Mouse (Mus musculus): Measurements from ENCODE around the gene Alx3.

Gene Alx3

DNA sequence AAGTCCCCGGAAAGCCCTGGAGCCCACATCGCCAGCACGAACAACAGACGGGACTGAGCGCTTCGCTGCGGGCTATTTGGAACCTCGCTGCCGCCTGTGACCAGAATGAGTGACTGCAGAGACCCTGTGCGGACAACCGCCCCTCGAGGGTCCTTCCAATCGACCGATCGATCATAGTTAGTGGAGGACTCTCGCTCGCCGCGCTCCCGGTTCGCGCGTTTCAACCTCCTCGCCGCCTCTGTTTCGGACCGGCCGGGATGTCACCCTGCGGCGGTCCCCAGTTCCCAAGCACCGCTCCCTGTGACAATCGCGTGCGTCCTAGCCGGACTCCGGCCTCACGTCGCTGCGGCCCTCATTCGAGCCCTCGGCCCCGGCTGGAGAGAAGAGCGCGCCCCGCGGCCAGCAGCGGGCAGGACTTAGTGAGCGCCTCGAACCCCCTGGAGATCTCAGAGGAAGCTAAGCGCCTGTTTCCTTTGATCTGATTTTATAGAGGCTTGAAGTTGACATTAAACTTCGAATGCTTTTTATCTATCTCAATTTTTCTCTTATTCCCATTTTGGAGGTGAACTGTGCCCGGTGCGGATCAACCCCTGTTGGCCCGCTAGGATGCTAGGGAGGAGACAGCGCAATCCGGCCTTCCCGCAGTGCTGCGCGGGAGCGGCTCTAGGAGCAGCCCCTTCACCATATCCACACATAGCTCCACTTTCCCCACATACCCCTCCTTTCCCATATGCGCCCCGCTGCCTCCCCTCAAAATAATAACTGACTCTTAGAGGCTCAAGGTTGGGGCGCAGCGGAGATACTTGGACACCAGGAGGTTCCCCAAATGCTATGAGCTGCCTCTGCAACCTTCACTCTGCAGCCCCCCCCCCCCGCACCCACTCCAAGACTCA is 11.7 kb upstream of the Alx3 start:
- DNase-seq (ENCODE audit: low spot score in 2 of 2): no peak

DNA sequence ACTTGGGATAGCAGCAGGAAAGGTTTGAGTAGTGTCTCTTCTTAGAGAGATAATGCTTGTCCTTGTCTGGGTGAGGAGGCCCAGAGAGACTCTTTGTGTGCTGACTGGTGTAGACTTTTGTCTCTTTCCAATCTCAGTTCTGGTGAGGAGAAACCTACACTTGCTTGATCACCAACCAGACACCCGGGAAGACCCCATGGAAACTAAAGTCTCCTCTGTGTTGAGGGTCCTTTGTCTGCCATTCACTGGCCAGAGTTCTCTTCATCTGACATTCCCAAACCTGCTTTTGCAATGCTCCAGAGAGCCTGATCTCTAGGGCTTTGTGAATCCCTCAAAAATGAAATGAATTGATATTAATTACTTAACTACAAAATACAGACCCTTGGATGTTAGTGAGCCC is 10.9 kb upstream of the Alx3 start:
- no peak for DNase-seq (ENCODE audit: low spot score in 2 of 2)

DNA sequence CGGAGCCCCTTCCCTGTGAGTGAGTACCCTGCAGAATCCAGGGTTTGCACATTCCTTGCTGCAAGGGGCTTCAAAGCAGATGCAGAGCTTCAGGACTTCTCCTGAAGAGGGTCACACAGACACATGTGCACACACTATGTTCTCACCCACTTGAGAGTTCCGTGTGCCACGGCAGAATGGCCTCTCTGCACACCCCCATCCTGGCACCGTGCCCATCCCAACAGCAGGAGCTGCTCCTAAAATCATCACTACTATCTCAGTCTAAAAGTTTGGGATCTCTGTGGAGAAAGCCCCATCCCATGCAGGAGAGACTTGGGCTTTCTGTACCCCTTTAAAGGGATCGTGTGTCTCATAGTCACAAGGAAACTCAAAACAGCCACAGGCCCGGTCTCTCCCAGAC is 8.3 kb upstream of the Alx3 start:
- DNase-seq (ENCODE audit: low spot score in 2 of 2): no peak

DNA sequence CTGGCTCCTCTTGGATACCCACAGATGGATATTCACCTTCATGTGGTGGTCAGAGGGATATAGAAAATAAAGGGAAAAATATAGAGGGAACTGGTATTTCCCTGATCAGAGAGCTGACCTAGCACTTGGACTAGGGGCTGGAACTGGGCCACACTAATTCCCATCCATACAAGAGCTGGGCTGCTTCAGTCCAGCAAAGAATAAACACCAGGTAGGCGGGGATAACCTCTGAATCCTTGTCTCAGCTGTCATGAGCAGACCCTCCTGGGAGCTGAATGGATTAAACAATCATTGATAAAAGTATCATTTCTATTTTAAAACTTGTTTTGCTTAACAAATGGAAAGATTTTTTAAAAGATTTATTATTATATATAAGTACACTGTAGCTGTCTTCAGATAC is 3.2 kb upstream of the Alx3 start:
- DNase-seq (ENCODE audit: low spot score in 2 of 2): no peak

DNA sequence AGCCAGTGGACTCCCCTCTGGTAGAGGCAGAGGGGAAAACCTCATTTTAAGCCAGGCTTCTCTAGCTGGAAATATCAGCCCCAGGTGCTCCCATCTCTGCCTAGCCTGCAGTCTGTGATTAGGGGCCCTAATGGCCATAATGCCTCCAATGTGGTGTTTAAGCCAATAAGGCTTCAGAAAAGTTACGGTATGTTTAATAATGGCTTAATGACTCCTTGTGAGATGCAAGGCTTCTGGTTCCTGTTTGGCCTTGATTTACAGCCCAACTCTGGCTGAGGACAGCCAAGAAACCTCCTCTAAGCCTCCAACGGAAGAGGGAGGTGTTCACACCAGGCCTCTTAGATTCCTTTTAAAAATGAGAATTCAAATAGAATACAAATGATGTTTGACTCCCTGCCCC is 1.2 kb upstream of the Alx3 start:
- DNase-seq (ENCODE audit: low spot score in 2 of 2): no peak

DNA sequence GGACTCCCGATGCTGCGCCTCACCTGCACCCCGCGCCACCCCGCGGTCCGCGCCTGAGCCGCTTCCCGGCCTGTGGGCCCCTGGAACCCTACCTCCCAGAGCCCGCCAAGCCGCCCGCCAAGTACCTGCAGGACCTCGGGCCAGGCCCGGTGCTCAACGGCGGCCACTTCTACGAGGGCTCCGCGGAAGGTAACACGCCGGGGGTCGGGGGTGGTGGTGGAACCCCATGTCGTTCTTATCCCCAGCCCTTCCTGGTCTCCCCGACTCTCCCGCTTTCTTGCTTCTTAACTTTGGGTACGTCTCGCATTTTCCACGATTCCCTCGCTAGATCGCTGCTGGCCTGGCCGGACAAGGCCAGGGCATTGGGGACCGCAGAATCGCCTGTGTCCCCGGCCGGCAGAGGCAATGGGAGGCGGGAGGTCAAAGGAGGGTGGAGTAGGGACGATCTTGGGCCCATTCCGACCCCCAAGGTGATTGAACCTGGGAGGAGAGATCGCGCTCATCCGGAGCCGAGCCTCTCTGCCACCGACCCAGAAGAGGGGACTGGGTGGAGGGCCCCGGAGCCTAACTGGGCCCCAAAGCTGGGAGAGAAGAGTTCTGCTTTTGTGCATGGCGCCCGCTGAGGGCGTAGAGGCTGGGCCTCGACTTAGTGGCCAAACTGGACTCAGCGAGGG is 570 bp downstream of the Alx3 start:
- DNase-seq (ENCODE audit: low spot score in 2 of 2): no peak

DNA sequence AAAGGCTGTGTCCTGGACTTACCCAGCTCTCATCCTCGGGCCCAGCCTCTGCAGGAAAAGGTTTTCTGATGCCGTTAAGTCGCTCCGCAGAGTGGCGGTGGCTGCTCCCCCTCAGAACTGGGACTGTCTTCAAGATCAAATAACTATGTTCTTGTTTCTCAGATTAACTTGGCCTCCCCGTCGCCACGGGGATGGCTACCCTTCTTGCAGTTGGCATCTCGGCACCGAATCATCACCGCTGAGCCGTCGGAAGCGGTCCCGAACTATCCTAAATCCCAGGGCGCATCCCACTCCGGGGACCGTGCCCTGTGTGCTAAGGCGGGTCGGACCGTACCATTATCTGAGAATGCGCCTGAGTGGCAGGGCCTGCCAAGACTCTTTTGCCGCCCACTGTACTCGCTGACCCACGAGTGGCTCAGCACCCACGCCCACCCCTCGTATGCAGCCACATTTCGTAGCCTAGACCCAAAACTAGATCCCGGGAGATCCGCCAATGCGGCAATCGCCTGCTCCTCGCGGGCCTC is 1.2 kb downstream of the Alx3 start:
- no peak for DNase-seq (ENCODE audit: low spot score in 2 of 2)

DNA sequence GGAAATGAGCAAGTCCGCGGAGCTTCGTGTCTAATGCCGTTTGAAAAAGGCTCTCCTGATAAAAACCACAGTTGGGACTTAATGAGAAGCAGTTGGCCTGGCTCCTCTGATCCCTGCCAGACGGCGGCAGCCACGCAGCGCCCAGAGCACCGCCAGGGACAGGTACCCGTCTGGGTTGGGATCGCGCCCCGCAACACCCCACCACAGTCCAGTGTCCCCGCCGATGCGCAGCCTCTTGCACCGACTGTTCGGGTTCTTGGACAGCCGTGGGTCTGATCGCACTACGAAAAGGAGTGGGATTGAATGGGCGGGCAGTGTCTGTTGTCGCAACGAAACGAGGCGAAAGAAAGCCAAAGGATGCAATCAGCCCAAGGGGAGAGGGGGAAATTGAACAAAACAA is 1.7 kb downstream of the Alx3 start:
- DNase-seq (ENCODE audit: low spot score in 2 of 2): no peak

GRCm38 (mm10) chr3:107597134-107597533 is 2.3 kb downstream of the Alx3 start:
- DNase-seq (ENCODE audit: low spot score in 2 of 2): no peak

- no peak for DNase-seq (ENCODE audit: low spot score in 2 of 2)
Observed at GRCm38 (mm10) chr3:107597586-107598389, 3.0 kb downstream of the Alx3 start.

DNA sequence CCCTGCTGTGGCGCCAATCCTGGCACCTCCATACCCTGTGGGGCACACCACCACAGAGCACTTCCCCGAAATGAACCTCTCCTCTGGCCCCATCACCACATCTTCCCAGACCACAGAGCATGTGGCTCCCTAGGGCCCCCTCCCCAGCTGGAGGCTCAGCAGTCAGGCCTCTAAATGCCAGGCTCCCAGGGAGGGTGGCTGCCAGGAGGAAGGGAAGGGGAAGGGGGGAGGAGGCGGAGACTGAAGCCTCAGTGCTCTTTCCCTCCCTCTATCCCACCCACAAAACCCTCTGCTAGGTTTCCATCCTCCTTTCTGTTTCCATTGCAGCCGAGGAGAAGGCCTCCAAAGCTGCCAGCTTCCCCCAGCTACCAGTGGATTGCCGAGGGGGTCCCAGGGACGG is 5.3 kb downstream of the Alx3 start:
- no peak for DNase-seq (ENCODE audit: low spot score in 2 of 2)

- DNase-seq (ENCODE audit: low spot score in 2 of 2): no peak
Observed at GRCm38 (mm10) chr3:107605304-107605703, 10.5 kb downstream of the Alx3 start.

- no peak for DNase-seq (ENCODE audit: low spot score in 2 of 2)
Observed at GRCm38 (mm10) chr3:107607221-107607620, 12.4 kb downstream of the Alx3 start.

- DNase-seq (ENCODE audit: low spot score in 2 of 2): no peak
Observed at GRCm38 (mm10) chr3:107608808-107609207, 14.0 kb downstream of the Alx3 start.

DNA sequence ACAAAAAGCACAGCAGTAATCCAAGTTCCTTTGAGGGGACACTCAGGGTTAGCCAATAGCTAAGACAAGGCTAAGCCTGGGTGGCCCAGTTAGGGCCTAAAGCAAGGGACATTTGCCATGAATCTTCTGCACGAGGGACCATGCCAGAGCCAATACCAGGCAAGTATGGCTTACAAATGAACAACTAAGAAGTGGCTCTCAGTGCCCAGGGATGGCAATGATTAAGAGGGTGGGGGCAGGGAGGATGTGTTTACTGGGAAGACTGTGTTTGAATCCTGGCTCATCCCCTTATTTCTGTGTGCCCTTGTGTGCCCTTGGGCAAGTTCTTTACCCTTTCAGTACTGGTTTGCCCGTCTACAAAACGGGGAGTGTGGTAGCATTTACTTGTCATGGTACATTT is 14.5 kb downstream of the Alx3 start:
- no peak for DNase-seq (ENCODE audit: low spot score in 2 of 2)

DNA sequence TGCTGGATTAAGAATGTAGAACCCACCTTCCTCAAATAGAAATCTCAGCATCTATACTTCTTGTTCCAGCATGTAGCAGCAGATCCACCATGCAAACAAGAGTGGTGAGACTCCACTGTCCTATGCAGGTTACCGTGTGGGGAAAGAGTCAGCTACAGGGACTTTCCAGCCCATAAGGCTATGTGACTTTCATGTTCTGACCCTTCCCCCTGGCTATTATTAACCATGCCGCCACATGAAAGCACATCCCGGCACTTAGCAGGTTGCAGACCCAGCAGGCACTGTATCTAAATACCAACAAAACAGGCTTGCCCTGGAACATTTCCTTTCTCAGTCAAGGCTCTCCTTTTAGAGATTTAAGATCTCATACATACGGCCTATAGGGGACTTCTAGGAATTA is 16.6 kb downstream of the Alx3 start:
- no peak for DNase-seq (ENCODE audit: low spot score in 2 of 2)

DNA sequence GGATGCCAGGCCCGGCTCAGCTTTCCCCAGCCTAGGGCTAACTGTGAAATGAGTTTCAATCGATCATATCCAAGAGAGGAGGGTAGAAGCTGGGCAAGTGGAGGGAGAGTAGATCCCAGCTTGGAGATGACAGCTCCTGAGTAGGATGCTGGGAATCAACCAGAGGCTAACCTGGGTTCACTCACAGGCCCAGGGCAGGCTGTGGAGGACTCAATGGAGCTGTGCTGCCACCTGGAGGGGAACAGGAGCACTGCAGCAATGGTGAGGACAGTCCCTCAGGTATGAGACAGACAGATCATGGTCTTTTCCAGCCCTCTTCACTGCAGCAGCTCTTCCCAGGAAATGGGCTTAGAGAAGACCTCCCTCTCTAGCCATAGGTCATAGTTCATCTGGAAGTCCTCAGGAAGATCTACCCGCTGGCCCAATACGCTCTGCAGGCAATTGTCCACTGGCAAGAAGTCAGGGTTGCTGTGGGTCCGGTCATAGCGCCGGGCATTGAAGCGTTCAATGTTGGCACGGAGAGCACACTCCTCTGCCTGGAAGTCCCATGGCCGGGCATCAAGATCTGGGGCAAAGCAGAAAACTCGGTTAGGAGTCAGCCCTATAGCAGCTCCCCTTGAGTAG is 18.2 kb downstream of the Alx3 start:
- DNase-seq (ENCODE audit: low spot score in 2 of 2): peak in 1 of 2 experiments; percentile 66

- no peak for DNase-seq (ENCODE audit: low spot score in 2 of 2)
Observed at GRCm38 (mm10) chr3:107617800-107618199, 23.0 kb downstream of the Alx3 start.

GRCm38 (mm10) chr3:107619911-107620310 is 25.1 kb downstream of the Alx3 start:
- no peak for DNase-seq (ENCODE audit: low spot score in 2 of 2)

DNA sequence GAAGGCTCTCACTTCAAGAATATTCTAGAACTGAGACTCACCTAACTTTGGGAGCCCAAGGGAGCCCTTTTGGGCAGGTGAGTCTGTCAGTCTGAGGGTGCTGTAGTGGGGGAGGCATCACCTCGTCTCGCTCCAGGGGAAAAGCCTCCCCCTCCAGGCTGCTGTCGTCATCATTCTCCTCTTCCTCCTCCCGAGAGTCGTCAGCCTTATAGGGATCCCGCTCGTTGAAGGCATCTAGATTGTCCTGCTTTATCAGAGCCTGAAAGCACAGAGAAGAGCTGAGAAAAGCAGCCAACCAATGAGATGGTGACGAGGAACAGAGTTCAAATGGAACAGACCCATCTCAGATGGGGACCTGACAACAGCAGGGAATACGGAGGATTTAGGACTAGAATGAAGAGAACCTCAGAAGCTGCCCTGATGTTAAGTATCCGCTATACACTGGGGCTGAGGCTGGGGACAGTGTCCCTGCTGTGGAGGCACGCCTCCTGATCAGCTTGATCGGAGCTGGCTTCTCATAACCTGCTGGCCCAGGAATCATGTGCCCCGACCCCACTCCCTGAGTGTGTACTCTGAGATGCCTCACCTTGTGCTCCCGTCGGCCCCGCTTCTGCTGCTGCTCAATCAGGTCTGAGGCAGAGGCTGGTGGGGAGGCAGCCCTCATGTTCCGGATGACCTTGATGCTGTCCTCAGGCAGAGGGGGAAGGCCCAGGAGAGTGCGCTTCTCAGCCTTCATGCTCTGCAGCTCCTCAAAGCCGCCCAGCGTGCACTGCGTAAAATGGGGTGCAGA is 26.6 kb downstream of the Alx3 start:
- DNase-seq (ENCODE audit: low spot score in 2 of 2): no peak

- DNase-seq (ENCODE audit: low spot score in 2 of 2): no peak
Observed at GRCm38 (mm10) chr3:107622537-107622936, 27.7 kb downstream of the Alx3 start.

Measured in frontal cortex, postnatal 10 days (tissue).